In genomic region chr11:34899400-34899799, GRCm38 (mm10) we compare ENCODE assay signal across 10 mouse cellular contexts.
DNase-seq lines count a peak whose midpoint lies in the region; ATAC-seq and TF ChIP-seq lines count a peak whose summit lies in the region.
"Had no signal": no experiment of that assay in that cellular context is flagged by ENCODE, and none has a peak within 500 bp of the region (broad histone marks: within the 10 kb centered on the region; RNA-seq: fewer than 3 reads in every experiment).

No protein-coding gene starts in this region.

- intact Hi-C loops in left cerebral cortex, postnatal 4 days (cut with DNase I) = no loop called here
- intact Hi-C loops in left cerebral cortex, adult 2 months (cut with DNase I) = no loop called here

- TF ChIP-seq CTCF in left cerebral cortex, adult 2 months (IDR thresholded peaks at IDR 0.05) = no peak

- ATAC-seq in liver, embryonic 16.5 days (ENCODE audit: low read depth) = peak; percentile 39; the same call in 1 of the 2 replicates
- ATAC-seq: forebrain, embryonic 14.5 days had no signal

- peak; percentile 8 for DNase-seq in left cerebral cortex, postnatal 4 days
- DNase-seq in left cerebral cortex, adult 2 months (ENCODE audit: extremely low spot score in 1 of 2, low spot score in 2 of 2) = no peak
- DNase-seq in WW6 (ENCODE audit: low read depth, low spot score) = peak; percentile 16
- DNase-seq in thymus, postnatal 25 days = peak; percentile 36
- no peak for DNase-seq in ovary, postnatal 10 days (ENCODE audit: low spot score)
- no peak for DNase-seq in spleen, postnatal 14 days (ENCODE audit: low spot score in 2 of 2)

- H3K9me3 ChIP-seq in liver, embryonic 16.5 days (replicated peaks; ENCODE audit: control insufficient read depth, low read length) = no peaks in the 10 kb centered on the region
- H3K9me3 ChIP-seq: hindbrain, embryonic 15.5 days; limb, embryonic 13.5 days had no signal

- no peak overlapping the region for H3K4me2 ChIP-seq in liver, embryonic 16.5 days (ENCODE audit: low read depth, low read length)
- H3K4me2 ChIP-seq: hindbrain, embryonic 15.5 days; limb, embryonic 13.5 days had no signal

- H3K27ac ChIP-seq in left cerebral cortex, adult 2 months = no peak overlapping the region
- H3K27ac ChIP-seq in liver, embryonic 16.5 days (ENCODE audit: low read length) = no peak overlapping the region
- H3K27ac ChIP-seq: hindbrain, embryonic 15.5 days; limb, embryonic 13.5 days had no signal

- H3K36me3 ChIP-seq in liver, embryonic 16.5 days (ENCODE audit: control insufficient read depth, insufficient read depth) = no peaks in the 10 kb centered on the region
- H3K36me3 ChIP-seq: hindbrain, embryonic 15.5 days; limb, embryonic 13.5 days had no signal

- no peaks in the 10 kb centered on the region for H3K27me3 ChIP-seq in liver, embryonic 16.5 days (ENCODE audit: control insufficient read depth, insufficient read depth, low read depth, low read length)
- H3K27me3 ChIP-seq: hindbrain, embryonic 15.5 days; limb, embryonic 13.5 days had no signal

- H3K4me3 ChIP-seq in left cerebral cortex, adult 2 months = no peak overlapping the region
- H3K4me3 ChIP-seq in liver, embryonic 16.5 days (ENCODE audit: low read depth, low read length) = no peak overlapping the region
- H3K4me3 ChIP-seq: hindbrain, embryonic 15.5 days; limb, embryonic 13.5 days had no signal

- no peaks in the 10 kb centered on the region for H3K4me1 ChIP-seq in liver, embryonic 16.5 days (ENCODE audit: control insufficient read depth, low read depth, low read length)

- no peak overlapping the region for H3K9ac ChIP-seq in liver, embryonic 16.5 days (ENCODE audit: low read depth, low read length)
- H3K9ac ChIP-seq: hindbrain, embryonic 15.5 days; limb, embryonic 13.5 days had no signal

- WGBS in liver, embryonic 16.5 days (ENCODE audit: insufficient replicate concordance) = 34% methylated on average over 3 of the region's 3 CpGs

Comparison
In these comparisons a context has a peak if more than half of its experiments do, and no peak if none do; other contexts are left out.
1. DNase-seq: peak in left cerebral cortex, postnatal 4 days (single experiment), WW6 (single experiment) and thymus, postnatal 25 days (single experiment); none in left cerebral cortex, adult 2 months (0 of 2), ovary, postnatal 10 days (single experiment) and spleen, postnatal 14 days (0 of 2).